Mouse (Mus musculus): Measurements from ENCODE around the gene Guca2b. TPM values are rescaled to one million over a fixed set of nuclear protein-coding genes. Genes with fewer than 3 reads are reported as not detected.
"Not testable (repeated sequence)": the region's sequence is repeated elsewhere in the genome, so short reads cannot be mapped to it uniquely, and the experiment has no call there.

Guca2b gene
- polyA plus RNA-seq, 1 experiment from 2014 or later, result not detected

GRCm38 (mm10) chr4:119628363-119628762, 30.4 kb downstream of the Guca2b start:
- H3K4me1 ChIP-seq (ENCODE audit: control insufficient read depth, insufficient read depth, low read length); DNase-seq (ENCODE audit: low spot score, missing footprints); H3K4me3 ChIP-seq (ENCODE audit: low read depth, low read length); H3K27me3 ChIP-seq (ENCODE audit: control insufficient read depth, insufficient read depth, low read length); H3K9ac ChIP-seq (ENCODE audit: low read length); H3K27ac ChIP-seq (ENCODE audit: low read depth, low read length); H3K36me3 ChIP-seq (ENCODE audit: control insufficient read depth, insufficient read depth, low read length); H3K4me2 ChIP-seq; ATAC-seq (ENCODE audit: low FRiP score); H3K9me3 ChIP-seq (ENCODE audit: control insufficient read depth, low read length): not testable (repeated sequence)
- WGBS, result 81% methylated on average over 4 of the region's 4 CpGs

- ATAC-seq (ENCODE audit: low FRiP score), result no peak
- H3K4me2 ChIP-seq, result no peak overlapping the region
- no peaks in the 10 kb centered on the region for H3K9me3 ChIP-seq (ENCODE audit: control insufficient read depth, low read length)
- no peak overlapping the region for H3K4me3 ChIP-seq (ENCODE audit: low read depth, low read length)
- no peak overlapping the region for H3K9ac ChIP-seq (ENCODE audit: low read length)
- no peaks in the 10 kb centered on the region for H3K27me3 ChIP-seq (ENCODE audit: control insufficient read depth, insufficient read depth, low read length)
- H3K27ac ChIP-seq (ENCODE audit: low read depth, low read length), result no peak overlapping the region
- H3K4me1 ChIP-seq (ENCODE audit: control insufficient read depth, insufficient read depth, low read length), result no peaks in the 10 kb centered on the region
- H3K36me3 ChIP-seq (ENCODE audit: control insufficient read depth, insufficient read depth, low read length), result 0 out of 2 replicates have a peak, but pooled peaks cover 2% of the 10 kb centered on the region
- 82% methylated on average over 4 of the region's 4 CpGs for WGBS
- peak; percentile 35 for DNase-seq (ENCODE audit: low spot score, missing footprints)
These were observed 31.4 kb downstream of the Guca2b start for GRCm38 (mm10) chr4:119627317-119627716.

GRCm38 (mm10) chr4:119626876-119627275, 31.9 kb downstream of the Guca2b start:
- Histone ChIP-seq H3K36me3 (ENCODE audit: control insufficient read depth, insufficient read depth, low read length) (0 out of 2 replicates have a peak, but pooled peaks cover 2% of the 10 kb centered on the region), H3K4me1 (ENCODE audit: control insufficient read depth, insufficient read depth, low read length) (no peaks in the 10 kb centered on the region), H3K9ac (ENCODE audit: low read length) (no peak overlapping the region), H3K4me2 (no peak overlapping the region), H3K27ac (ENCODE audit: low read depth, low read length) (no peak overlapping the region), H3K9me3 (ENCODE audit: control insufficient read depth, low read length) (no peaks in the 10 kb centered on the region), H3K27me3 (ENCODE audit: control insufficient read depth, insufficient read depth, low read length) (no peaks in the 10 kb centered on the region), H3K4me3 (ENCODE audit: low read depth, low read length) (no peak overlapping the region)
- DNase-seq (ENCODE audit: low spot score, missing footprints), result peak; percentile 79
- WGBS, result 78% methylated on average over 3 of the region's 3 CpGs
- ATAC-seq (ENCODE audit: low FRiP score), result no peak

DNA sequence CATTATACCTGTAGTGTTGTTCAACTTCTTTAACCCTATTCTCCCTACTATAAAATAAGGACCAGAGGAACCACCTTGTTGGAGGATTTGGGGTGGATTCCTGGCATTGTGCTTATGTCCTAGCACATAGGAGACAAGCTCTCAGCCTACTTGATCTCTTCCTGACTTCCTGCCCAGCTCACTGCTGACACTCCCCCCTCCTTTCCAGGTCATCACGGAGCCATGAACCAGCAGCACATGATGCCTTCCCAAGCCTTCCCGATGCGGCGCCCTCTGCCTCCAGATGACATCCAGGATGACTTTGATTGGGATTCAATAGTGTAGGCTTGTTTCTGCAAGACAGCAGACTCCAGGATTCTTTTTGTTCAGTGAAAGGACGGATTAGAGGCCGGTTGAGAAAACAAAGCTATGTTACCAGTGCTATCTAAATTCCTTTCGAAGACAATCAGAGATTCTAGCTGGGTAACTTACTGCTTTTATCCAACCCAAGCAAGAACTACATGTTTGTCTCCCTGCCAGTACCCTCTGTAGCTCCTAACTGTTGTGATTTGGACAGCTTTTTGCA, 32.6 kb downstream of the Guca2b start:
- DNase-seq (ENCODE audit: low spot score, missing footprints) (peak; percentile 81), ATAC-seq (ENCODE audit: low FRiP score) (no peak)
- H3K27me3 ChIP-seq (ENCODE audit: control insufficient read depth, insufficient read depth, low read length), result no peaks in the 10 kb centered on the region
- 0 out of 2 replicates have a peak, but pooled peaks cover 2% of the 10 kb centered on the region for H3K36me3 ChIP-seq (ENCODE audit: control insufficient read depth, insufficient read depth, low read length)
- H3K27ac ChIP-seq (ENCODE audit: low read depth, low read length), result no peak overlapping the region
- no peak overlapping the region for H3K4me2 ChIP-seq
- no peak overlapping the region for H3K4me3 ChIP-seq (ENCODE audit: low read depth, low read length)
- WGBS, result 31% methylated on average over 7 of the region's 7 CpGs
- H3K9me3 ChIP-seq (ENCODE audit: control insufficient read depth, low read length), result no peaks in the 10 kb centered on the region
- no peak overlapping the region for H3K9ac ChIP-seq (ENCODE audit: low read length)
- H3K4me1 ChIP-seq (ENCODE audit: control insufficient read depth, insufficient read depth, low read length), result no peaks in the 10 kb centered on the region

GRCm38 (mm10) chr4:119614724-119615123, 44.0 kb downstream of the Guca2b start:
- Histone ChIP-seq H3K36me3 (ENCODE audit: control insufficient read depth, insufficient read depth, low read length) (no peaks in the 10 kb centered on the region), H3K4me1 (ENCODE audit: control insufficient read depth, insufficient read depth, low read length) (no peaks in the 10 kb centered on the region), H3K9ac (ENCODE audit: low read length) (no peak overlapping the region), H3K9me3 (ENCODE audit: control insufficient read depth, low read length) (no peaks in the 10 kb centered on the region), H3K27ac (ENCODE audit: low read depth, low read length) (no peak overlapping the region), H3K27me3 (ENCODE audit: control insufficient read depth, insufficient read depth, low read length) (no peaks in the 10 kb centered on the region), H3K4me3 (ENCODE audit: low read depth, low read length) (no peak overlapping the region), H3K4me2 (no peak overlapping the region)
- DNase-seq (ENCODE audit: low spot score, missing footprints) (peak; percentile 45), ATAC-seq (ENCODE audit: low FRiP score) (no peak)
- 89% methylated on average over 4 of the region's 4 CpGs for WGBS

DNA sequence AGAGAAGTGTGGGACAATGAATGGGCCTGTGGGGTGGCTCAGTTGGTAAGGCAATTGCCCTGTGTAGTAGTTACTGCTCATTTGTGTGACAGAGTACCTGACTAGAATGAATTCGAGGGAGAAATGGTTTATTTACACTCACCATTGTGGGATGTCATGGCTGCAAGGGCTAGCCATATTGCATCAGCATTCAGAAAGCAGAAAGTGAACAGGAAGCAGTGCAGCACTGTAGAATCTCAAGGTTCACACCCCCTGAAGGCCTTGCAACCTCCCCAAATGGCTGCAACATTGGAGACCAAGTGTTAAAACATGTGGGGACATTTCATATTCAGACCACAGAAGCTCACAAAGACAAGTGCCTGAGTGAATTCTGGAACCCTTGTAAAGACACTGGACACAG, 44.7 kb downstream of the Guca2b start:
- WGBS, result 65% methylated on average over 1 of the region's 1 CpGs
- no peak for ATAC-seq (ENCODE audit: low FRiP score)
- H3K27ac ChIP-seq (ENCODE audit: low read depth, low read length), result no peak overlapping the region

GRCm38 (mm10) chr4:119609488-119609887, 49.3 kb downstream of the Guca2b start:
- ATAC-seq (ENCODE audit: low FRiP score) (no peak), DNase-seq (ENCODE audit: low spot score, missing footprints) (peak; percentile 35)
- 87% methylated on average over 1 of the region's 1 CpGs for WGBS
- no peak overlapping the region for H3K27ac ChIP-seq (ENCODE audit: low read depth, low read length)
- H3K9ac ChIP-seq (ENCODE audit: low read length), result no peak overlapping the region
- no peaks in the 10 kb centered on the region for H3K4me1 ChIP-seq (ENCODE audit: control insufficient read depth, insufficient read depth, low read length)
- no peaks in the 10 kb centered on the region for H3K9me3 ChIP-seq (ENCODE audit: control insufficient read depth, low read length)
- H3K4me3 ChIP-seq (ENCODE audit: low read depth, low read length), result no peak overlapping the region
- peaks cover 5% of the 10 kb centered on the region; the same call in 1 of the 2 replicates for H3K36me3 ChIP-seq (ENCODE audit: control insufficient read depth, insufficient read depth, low read length)
- H3K4me2 ChIP-seq, result no peak overlapping the region
- no peaks in the 10 kb centered on the region for H3K27me3 ChIP-seq (ENCODE audit: control insufficient read depth, insufficient read depth, low read length)

More for the DNA sequence above, 44.7 kb downstream of the Guca2b start:
- peak; percentile 81 for DNase-seq (ENCODE audit: low spot score, missing footprints)
- no peaks in the 10 kb centered on the region for H3K36me3 ChIP-seq (ENCODE audit: control insufficient read depth, insufficient read depth, low read length)
- no peaks in the 10 kb centered on the region for H3K27me3 ChIP-seq (ENCODE audit: control insufficient read depth, insufficient read depth, low read length)
- no peak overlapping the region for H3K9ac ChIP-seq (ENCODE audit: low read length)
- H3K4me1 ChIP-seq (ENCODE audit: control insufficient read depth, insufficient read depth, low read length), result no peaks in the 10 kb centered on the region
- H3K9me3 ChIP-seq (ENCODE audit: control insufficient read depth, low read length), result no peaks in the 10 kb centered on the region
- no peak overlapping the region for H3K4me3 ChIP-seq (ENCODE audit: low read depth, low read length)
- H3K4me2 ChIP-seq, result no peak overlapping the region

Other genes starting within 250 kb of the Guca2b start
- 8.8 and 10.4 TPM in 2 replicates for gene Ccdc30, start 243.4 kb downstream of the Guca2b start, polyA plus RNA-seq (2014; fragmentation: Nextera tagmentation; extraction: Ambion mirVana)
- gene Ppcs, start 236.5 kb downstream of the Guca2b start, polyA plus RNA-seq (2014; fragmentation: Nextera tagmentation; extraction: Ambion mirVana), result 21.6 and 22.1 TPM in 2 replicates
- gene Zmynd12, start 236.1 kb downstream of the Guca2b start, polyA plus RNA-seq (2014; fragmentation: Nextera tagmentation; extraction: Ambion mirVana), result 0.41 TPM in 1 of 2 replicates, not detected in the other
- 6.7 and 7.4 TPM in 2 replicates for gene Rimkla, start 166.3 kb downstream of the Guca2b start, polyA plus RNA-seq (2014; fragmentation: Nextera tagmentation; extraction: Ambion mirVana)
- 20.0 and 23.9 TPM in 2 replicates for gene Foxj3, start 122.0 kb downstream of the Guca2b start, polyA plus RNA-seq (2014; fragmentation: Nextera tagmentation; extraction: Ambion mirVana)
- gene Frg2f1, start 119.4 kb downstream of the Guca2b start, polyA plus RNA-seq (2014; fragmentation: Nextera tagmentation; extraction: Ambion mirVana), result 3.2 TPM in 2 replicates
- not detected in 2 replicates for gene Guca2a, start 21.2 kb downstream of the Guca2b start, polyA plus RNA-seq (2014; fragmentation: Nextera tagmentation; extraction: Ambion mirVana)
- 2.0 and 2.1 TPM in 2 replicates for gene Hivep3, start 74.8 kb upstream of the Guca2b start, polyA plus RNA-seq (2014; fragmentation: Nextera tagmentation; extraction: Ambion mirVana)